Mouse (Mus musculus): ENCODE measurements around the gene Tnfaip2.
A peak's percentile ranks its signal among the peaks of the same experiment; 100 is the strongest.

DNA sequence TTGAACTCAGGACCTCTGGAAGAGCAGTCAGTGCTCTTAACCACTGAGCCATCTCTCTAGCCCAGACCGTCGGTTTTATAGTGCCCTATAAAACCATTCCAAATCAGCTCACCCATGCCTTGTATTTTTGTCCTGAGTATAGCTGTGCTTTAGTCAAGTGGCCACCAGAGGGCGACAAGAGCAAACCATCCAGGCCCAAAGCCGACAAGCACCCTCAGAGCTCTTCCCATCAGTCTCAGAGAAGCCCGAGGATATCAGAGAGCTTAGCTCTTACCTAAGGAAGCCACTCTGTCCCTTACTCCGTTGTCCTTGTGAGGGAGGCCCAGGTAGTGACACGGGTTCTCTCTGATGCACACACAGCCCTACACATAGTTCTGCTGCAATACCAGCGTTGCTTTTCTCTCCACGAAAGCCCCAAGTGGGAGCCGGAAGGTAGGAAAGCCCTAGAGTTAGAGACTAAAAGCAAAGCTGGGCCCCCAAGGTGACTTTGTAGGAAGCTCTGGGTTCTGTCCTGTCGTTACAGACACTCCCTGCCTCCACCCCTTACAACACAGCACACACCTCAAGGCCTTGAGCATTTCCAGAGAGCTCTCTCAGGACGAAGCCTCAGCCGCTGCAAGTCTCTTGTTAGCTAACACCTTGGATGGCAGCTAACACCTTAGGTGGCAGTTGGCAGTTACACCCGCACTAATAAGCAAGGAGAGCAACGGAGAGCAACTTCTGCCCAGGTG lies 40.6 kb upstream of the Tnfaip2 start:
- peak; percentile 95 for TF ChIP-seq CTCF (IDR thresholded peaks at IDR 0.05)
- TF ChIP-seq EP300 (IDR thresholded peaks at IDR 0.05): no peak

Data from lung, postnatal 0 days (tissue).